Mouse (Mus musculus): Measurements from ENCODE around the gene Ccdc57.
"Not testable (repeated sequence)": the region's sequence is repeated elsewhere in the genome, so short reads cannot be mapped to it uniquely, and the experiment has no call there.

Gene Ccdc57

GRCm38 (mm10) chr11:120788460-120788859, 144.2 kb downstream of the Ccdc57 start:
- not testable (repeated sequence) for DNase-seq (ENCODE audit: low read depth, low spot score)

- no peak for DNase-seq (ENCODE audit: low read depth, low spot score)
Measured at GRCm38 (mm10) chr11:120785145-120785544, 147.5 kb downstream of the Ccdc57 start.

DNA sequence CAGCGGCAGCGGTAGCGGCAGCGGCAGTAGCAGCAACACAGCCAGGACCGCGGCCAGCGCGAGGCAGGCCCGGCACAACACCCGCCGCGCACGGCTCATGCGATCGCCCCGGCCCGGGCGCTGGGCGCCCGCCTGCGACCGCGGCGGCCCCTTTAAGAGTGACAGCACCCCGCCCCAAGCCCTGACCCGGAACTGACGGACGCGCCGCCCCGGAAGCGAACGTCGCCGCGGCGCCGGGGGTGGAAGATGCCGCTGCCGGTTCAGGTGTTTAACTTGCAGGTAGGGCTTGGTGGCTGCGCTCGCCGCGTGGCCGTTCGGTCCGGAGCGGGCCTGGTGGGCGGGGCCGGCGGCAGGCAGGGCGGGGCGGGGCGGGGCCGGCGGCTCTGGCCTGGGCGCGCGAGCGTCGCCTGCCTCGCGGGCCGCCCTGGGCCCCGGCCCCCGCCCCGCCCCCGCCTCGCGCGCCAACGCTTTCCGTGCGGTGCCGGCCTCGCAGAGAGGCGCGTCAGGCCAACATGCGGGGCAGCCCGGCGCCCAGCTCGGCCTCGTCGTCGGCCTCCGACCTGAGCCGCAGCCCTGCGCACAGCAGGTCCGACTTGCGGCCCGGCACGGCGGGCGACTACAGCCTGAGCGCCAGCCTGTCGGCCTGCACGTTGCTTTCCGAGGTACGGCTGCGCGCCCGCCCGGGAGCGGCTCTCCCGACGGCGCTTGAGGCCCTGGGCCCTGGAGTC, 148.4 kb downstream of the Ccdc57 start, which contains the start of the genes Rfng and Gps1:
Gene Rfng (minus strand): TSS at position 144 of the 728 bp plus-strand sequence.
Gene Gps1 (plus strand): TSS at position 209 of the 728 bp plus-strand sequence.
- peak; percentile 54 for DNase-seq (ENCODE audit: low read depth, low spot score)

- no peak for DNase-seq (ENCODE audit: low read depth, low spot score)
Measured at GRCm38 (mm10) chr11:120783426-120784063, 149.1 kb downstream of the Ccdc57 start.

GRCm38 (mm10) chr11:120781361-120781760, 151.3 kb downstream of the Ccdc57 start:
- DNase-seq (ENCODE audit: low read depth, low spot score), result not testable (repeated sequence)

GRCm38 (mm10) chr11:120779876-120780275, 152.8 kb downstream of the Ccdc57 start:
- no peak for DNase-seq (ENCODE audit: low read depth, low spot score)

DNA sequence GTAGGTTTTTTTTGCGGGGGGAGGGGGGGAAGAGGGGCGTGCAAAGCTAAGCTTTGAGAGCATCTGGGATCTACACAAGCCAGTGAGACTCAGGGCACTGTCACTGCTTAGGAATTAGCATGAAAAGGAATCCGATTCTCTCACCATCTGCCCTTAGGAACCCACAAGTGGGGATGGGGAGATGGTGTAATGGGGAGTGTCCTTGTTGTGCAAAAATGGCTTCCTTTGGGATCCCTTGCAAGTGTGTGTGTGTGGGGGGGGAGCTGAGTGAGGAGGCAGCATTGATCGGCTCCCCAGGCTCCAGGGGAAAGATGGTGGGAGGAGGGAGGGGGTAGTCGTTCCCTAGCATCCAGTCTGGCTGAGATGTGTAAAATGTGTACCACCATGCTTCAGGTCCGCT, 155.5 kb downstream of the Ccdc57 start:
- no peak for DNase-seq (ENCODE audit: low read depth, low spot score)
